Mouse (Mus musculus): ENCODE data around the gene Ubxn11.

DNA sequence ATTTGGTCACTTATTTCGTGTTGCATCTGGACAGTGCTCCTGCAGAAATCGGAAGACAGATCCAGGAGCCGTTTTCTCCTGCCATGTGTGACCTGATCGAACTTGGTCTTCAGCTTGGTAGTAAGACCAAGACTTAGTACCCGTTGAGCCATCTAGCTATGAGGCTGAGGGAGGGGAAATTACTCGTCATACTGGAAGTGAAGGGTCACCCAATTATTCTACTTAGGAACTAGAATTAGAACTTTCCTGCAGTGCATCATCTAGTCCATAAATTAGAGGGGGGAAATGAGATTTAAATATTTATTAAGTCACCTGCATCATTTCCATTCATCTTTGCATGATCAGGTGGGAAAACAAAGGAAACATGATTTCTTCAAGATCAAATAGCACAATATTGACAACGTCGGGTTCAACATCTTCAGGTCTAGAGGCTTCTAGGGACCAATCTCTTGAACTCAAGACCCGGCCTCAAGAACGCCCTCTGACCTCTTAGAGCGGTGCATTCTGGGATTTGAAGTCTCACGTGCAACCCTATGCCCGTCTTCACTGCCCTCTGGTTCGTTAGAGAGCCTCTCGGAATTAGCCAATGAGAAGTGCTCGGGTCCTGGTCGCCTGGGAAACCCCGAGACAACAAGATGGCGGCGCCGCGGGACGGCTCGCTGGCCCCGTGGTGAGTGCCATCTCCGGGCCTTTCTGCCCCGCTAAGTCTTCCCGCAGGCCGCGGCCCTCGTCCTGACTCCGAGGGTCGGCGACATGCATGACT is at the start of gene Ubxn11:
- TF ChIP-seq CTCF (IDR thresholded peaks at IDR 0.05; ENCODE audit: low read depth) (no peak), EP300 (optimal IDR thresholded peaks at IDR 0.05) (no peak)
